8 mouse cellular contexts compared by ENCODE assay signal in genomic region chr11:98762756-98763501, GRCm38 (mm10). TPM values are rescaled to one million over a fixed set of nuclear protein-coding genes. Genes with fewer than 3 reads are reported as not detected.
DNase-seq lines count a peak whose midpoint lies in the region; ATAC-seq and TF ChIP-seq lines count a peak whose summit lies in the region.

No protein-coding gene starts in this region.

- DNase-seq in gastrocnemius, adult 18-20 months (ENCODE audit: low spot score) = peak; percentile 15
- no peak for DNase-seq in gastrocnemius, postnatal 4 days (ENCODE audit: low spot score in 2 of 2)
- peak; percentile 22 for DNase-seq in right cerebral cortex, postnatal 14 days
- no peak for DNase-seq in right cerebral cortex, postnatal 25 days
- DNase-seq in heart, postnatal 36 days = peak; percentile 12 to 37
- DNase-seq in lung, postnatal 0 days (ENCODE audit: low spot score) = peak; percentile 96
- no peak for DNase-seq in spleen, postnatal 36 days (ENCODE audit: low spot score in 2 of 2)

- H3K27ac ChIP-seq in lung, postnatal 0 days (ENCODE audit: low read length) = peak overlapping the region; percentile 81
- no peak overlapping the region for H3K27ac ChIP-seq in midbrain, embryonic 15.5 days

- H3K9ac ChIP-seq in lung, postnatal 0 days (replicated peaks; ENCODE audit: low read depth) = no peak overlapping the region
- H3K9ac ChIP-seq in midbrain, embryonic 15.5 days = no peak overlapping the region

- no peak overlapping the region for H3K4me2 ChIP-seq in lung, postnatal 0 days (replicated peaks; ENCODE audit: low read depth, low read length)
- H3K4me2 ChIP-seq in midbrain, embryonic 15.5 days = no peak overlapping the region

- no peaks in the 10 kb centered on the region for H3K9me3 ChIP-seq in lung, postnatal 0 days (ENCODE audit: low read length)
- no peaks in the 10 kb centered on the region for H3K9me3 ChIP-seq in midbrain, embryonic 15.5 days

- peak; percentile 72 for TF ChIP-seq CTCF in lung, postnatal 0 days (IDR thresholded peaks at IDR 0.05)

- 0 out of 2 replicates have a peak, but pooled peaks cover 13% of the 10 kb centered on the region for H3K36me3 ChIP-seq in lung, postnatal 0 days (ENCODE audit: insufficient read depth, low read length)
- H3K36me3 ChIP-seq in midbrain, embryonic 15.5 days (replicated peaks) = peaks cover 37% of the 10 kb centered on the region

- intact Hi-C loops in heart, postnatal 36 days (cut with DNase I) = no loop called here

- no peaks in the 10 kb centered on the region for H3K27me3 ChIP-seq in lung, postnatal 0 days (replicated peaks; ENCODE audit: insufficient read depth, low read length)
- no peaks in the 10 kb centered on the region for H3K27me3 ChIP-seq in midbrain, embryonic 15.5 days (replicated peaks)

- peaks cover 14% of the 10 kb centered on the region for H3K4me1 ChIP-seq in lung, postnatal 0 days (ENCODE audit: insufficient read depth, low read depth, low read length)
- peaks cover 28% of the 10 kb centered on the region for H3K4me1 ChIP-seq in midbrain, embryonic 15.5 days

- ATAC-seq in lung, postnatal 0 days = peak; percentile 92
- ATAC-seq in midbrain, embryonic 15.5 days (replicated peaks) = no peak

- TF ChIP-seq EP300 in lung, postnatal 0 days (IDR thresholded peaks at IDR 0.05) = peak; percentile 93

- WGBS in lung, postnatal 0 days = 53% methylated on average over 17 of the region's 17 CpGs
- WGBS in midbrain, embryonic 15.5 days = 64% methylated on average over 17 of the region's 17 CpGs

- H3K4me3 ChIP-seq in lung, postnatal 0 days (ENCODE audit: low read depth, low read length) = no peak overlapping the region
- H3K4me3 ChIP-seq in midbrain, embryonic 15.5 days = no peak overlapping the region

RNA-seq across cellular contexts. Expression of gene Nr1d1, which starts 12.2 kb away (rescaled TPM):
- 100 to 1,000 TPM in 1 of 2 experiments, 10 to 100 TPM in 1; 74.0 to 126 TPM for total RNA-seq in gastrocnemius, adult 18-20 months (2021)
- 10 to 100 TPM; 26.7 to 34.2 TPM for total RNA-seq in gastrocnemius, postnatal 4 days (2021)
- total RNA-seq in heart, postnatal 36 days (2021) = 100 to 1,000 TPM; 104 to 107 TPM
- polyA plus RNA-seq in lung, postnatal 0 days (2015; fragmentation: Nextera tagmentation; extraction: Ambion mirVana) = 6.9 and 8.9 TPM in 2 replicates
- 3.4 and 3.9 TPM in 2 replicates for polyA plus RNA-seq in midbrain, embryonic 15.5 days (2015; fragmentation: Nextera tagmentation; extraction: Ambion mirVana)

RNA-seq across cellular contexts. Expression of gene Thra, which starts 22.5 kb away (rescaled TPM):
- total RNA-seq in gastrocnemius, adult 18-20 months (2021) = 10 to 100 TPM; 78.3 to 85.2 TPM
- total RNA-seq in gastrocnemius, postnatal 4 days (2021) = 100 to 1,000 TPM; 225 TPM
- 100 to 1,000 TPM; 100 to 111 TPM for total RNA-seq in heart, postnatal 36 days (2021)
- 38.1 and 40.5 TPM in 2 replicates for polyA plus RNA-seq in lung, postnatal 0 days (2015; fragmentation: Nextera tagmentation; extraction: Ambion mirVana)
- polyA plus RNA-seq in midbrain, embryonic 15.5 days (2015; fragmentation: Nextera tagmentation; extraction: Ambion mirVana) = 151 and 158 TPM in 2 replicates

RNA-seq across cellular contexts. Expression of gene Msl1, which starts 32.4 kb away (rescaled TPM):
- total RNA-seq in gastrocnemius, adult 18-20 months (2021) = 10 to 100 TPM; 50.5 to 56.4 TPM
- total RNA-seq in gastrocnemius, postnatal 4 days (2021) = 10 to 100 TPM; 79.3 to 83.9 TPM
- total RNA-seq in heart, postnatal 36 days (2021) = 10 to 100 TPM; 74.4 to 75.3 TPM
- 16.3 and 21.3 TPM in 2 replicates for polyA plus RNA-seq in lung, postnatal 0 days (2015; fragmentation: Nextera tagmentation; extraction: Ambion mirVana)
- polyA plus RNA-seq in midbrain, embryonic 15.5 days (2015; fragmentation: Nextera tagmentation; extraction: Ambion mirVana) = 33.2 and 33.6 TPM in 2 replicates

RNA-seq across cellular contexts. Expression of gene Med24, which starts 33.7 kb away (rescaled TPM):
- 10 to 100 TPM; 48.1 to 53.3 TPM for total RNA-seq in gastrocnemius, adult 18-20 months (2021)
- 10 to 100 TPM; 47.8 to 58.0 TPM for total RNA-seq in gastrocnemius, postnatal 4 days (2021)
- total RNA-seq in heart, postnatal 36 days (2021) = 10 to 100 TPM; 45.2 to 52.7 TPM
- polyA plus RNA-seq in lung, postnatal 0 days (2015; fragmentation: Nextera tagmentation; extraction: Ambion mirVana) = 19.9 and 20.6 TPM in 2 replicates
- polyA plus RNA-seq in midbrain, embryonic 15.5 days (2015; fragmentation: Nextera tagmentation; extraction: Ambion mirVana) = 82.9 and 84.8 TPM in 2 replicates

RNA-seq across cellular contexts. Expression of gene Casc3, which starts 41.8 kb away (rescaled TPM):
- total RNA-seq in gastrocnemius, adult 18-20 months (2021) = 10 to 100 TPM; 14.0 to 15.6 TPM
- 10 to 100 TPM; 28.3 to 31.6 TPM for total RNA-seq in gastrocnemius, postnatal 4 days (2021)
- total RNA-seq in heart, postnatal 36 days (2021) = 10 to 100 TPM; 26.1 to 26.2 TPM
- 22.7 and 22.9 TPM in 2 replicates for polyA plus RNA-seq in lung, postnatal 0 days (2015; fragmentation: Nextera tagmentation; extraction: Ambion mirVana)
- 56.3 and 57.7 TPM in 2 replicates for polyA plus RNA-seq in midbrain, embryonic 15.5 days (2015; fragmentation: Nextera tagmentation; extraction: Ambion mirVana)

Comparison
In these comparisons a context has a peak if more than half of its experiments do, and no peak if none do; other contexts are left out.
1. DNase-seq: peak in gastrocnemius, adult 18-20 months (single experiment), right cerebral cortex, postnatal 14 days (single experiment), heart, postnatal 36 days (2 of 2) and lung, postnatal 0 days (single experiment); none in gastrocnemius, postnatal 4 days (0 of 2), right cerebral cortex, postnatal 25 days (single experiment) and spleen, postnatal 36 days (0 of 2).